Mouse (Mus musculus): ENCODE measurements around the gene H2afx.
"Not testable (repeated sequence)": the region's sequence is repeated elsewhere in the genome, so short reads cannot be mapped to it uniquely, and the experiment has no call there.

The H2afx gene

GRCm38 (mm10) chr9:44318826-44319095, 15.7 kb upstream of the H2afx start:
- no peak for DNase-seq (ENCODE audit: low spot score)

GRCm38 (mm10) chr9:44319105-44319886, 15.2 kb upstream of the H2afx start:
- no peak for DNase-seq (ENCODE audit: low spot score)

- peak; percentile 96 for DNase-seq (ENCODE audit: low spot score)
Measured at GRCm38 (mm10) chr9:44319887-44320798, 14.4 kb upstream of the H2afx start, which contains the start of gene C2cd2l. Gene C2cd2l (minus strand): TSS chr9:44320285.

GRCm38 (mm10) chr9:44320799-44321133, 13.7 kb upstream of the H2afx start:
- no peak for DNase-seq (ENCODE audit: low spot score)

- DNase-seq (ENCODE audit: low spot score) = not testable (repeated sequence)
Measured at GRCm38 (mm10) chr9:44323656-44324055, 10.8 kb upstream of the H2afx start.

- DNase-seq (ENCODE audit: low spot score) = no peak
Measured at GRCm38 (mm10) chr9:44324147-44324546, 10.3 kb upstream of the H2afx start.

- DNase-seq (ENCODE audit: low spot score) = not testable (repeated sequence)
Measured at GRCm38 (mm10) chr9:44325032-44325767, 9.3 kb upstream of the H2afx start.

GRCm38 (mm10) chr9:44325768-44326370, 8.6 kb upstream of the H2afx start, which contains the start of gene Dpagt1:
Gene Dpagt1 (plus strand): TSS chr9:44326019.
- no peak for DNase-seq (ENCODE audit: low spot score)

GRCm38 (mm10) chr9:44326371-44327063, 8.0 kb upstream of the H2afx start:
- peak; percentile 90 for DNase-seq (ENCODE audit: low spot score)

- no peak for DNase-seq (ENCODE audit: low spot score)
Measured at GRCm38 (mm10) chr9:44327064-44327711, 7.3 kb upstream of the H2afx start.

GRCm38 (mm10) chr9:44327926-44328325, 6.6 kb upstream of the H2afx start:
- DNase-seq (ENCODE audit: low spot score) = no peak

- DNase-seq (ENCODE audit: low spot score) = no peak
Measured at GRCm38 (mm10) chr9:44330736-44331135, 3.8 kb upstream of the H2afx start.

GRCm38 (mm10) chr9:44332918-44333638, 1.4 kb upstream of the H2afx start:
- no peak for DNase-seq (ENCODE audit: low spot score)

GRCm38 (mm10) chr9:44335331-44336092, 1.0 kb downstream of the H2afx start:
- peak; percentile 50 for DNase-seq (ENCODE audit: low spot score)

GRCm38 (mm10) chr9:44336093-44336406, 1.6 kb downstream of the H2afx start:
- no peak for DNase-seq (ENCODE audit: low spot score)

GRCm38 (mm10) chr9:44336513-44336912, 2.0 kb downstream of the H2afx start:
- DNase-seq (ENCODE audit: low spot score) = not testable (repeated sequence)

- peak; percentile 18 for DNase-seq (ENCODE audit: low spot score)
Measured at GRCm38 (mm10) chr9:44336964-44337363, 2.5 kb downstream of the H2afx start.

GRCm38 (mm10) chr9:44337436-44338169, 3.1 kb downstream of the H2afx start:
- DNase-seq (ENCODE audit: low spot score) = no peak

- DNase-seq (ENCODE audit: low spot score) = no peak
Measured at GRCm38 (mm10) chr9:44338574-44338973, 4.1 kb downstream of the H2afx start.
